Mouse (Mus musculus) MEL-GATA-1-ER (cell line): ENCODE results near the gene 4930404H24Rik.

Experiments used
- DNase-seq: peaks from one replicate; pipeline ENCODE4 v3.0.0-alpha.2; 2012; ENCODE audit warnings: low read depth; ENCODE audit errors: extremely low read depth

The 4930404H24Rik gene

DNA sequence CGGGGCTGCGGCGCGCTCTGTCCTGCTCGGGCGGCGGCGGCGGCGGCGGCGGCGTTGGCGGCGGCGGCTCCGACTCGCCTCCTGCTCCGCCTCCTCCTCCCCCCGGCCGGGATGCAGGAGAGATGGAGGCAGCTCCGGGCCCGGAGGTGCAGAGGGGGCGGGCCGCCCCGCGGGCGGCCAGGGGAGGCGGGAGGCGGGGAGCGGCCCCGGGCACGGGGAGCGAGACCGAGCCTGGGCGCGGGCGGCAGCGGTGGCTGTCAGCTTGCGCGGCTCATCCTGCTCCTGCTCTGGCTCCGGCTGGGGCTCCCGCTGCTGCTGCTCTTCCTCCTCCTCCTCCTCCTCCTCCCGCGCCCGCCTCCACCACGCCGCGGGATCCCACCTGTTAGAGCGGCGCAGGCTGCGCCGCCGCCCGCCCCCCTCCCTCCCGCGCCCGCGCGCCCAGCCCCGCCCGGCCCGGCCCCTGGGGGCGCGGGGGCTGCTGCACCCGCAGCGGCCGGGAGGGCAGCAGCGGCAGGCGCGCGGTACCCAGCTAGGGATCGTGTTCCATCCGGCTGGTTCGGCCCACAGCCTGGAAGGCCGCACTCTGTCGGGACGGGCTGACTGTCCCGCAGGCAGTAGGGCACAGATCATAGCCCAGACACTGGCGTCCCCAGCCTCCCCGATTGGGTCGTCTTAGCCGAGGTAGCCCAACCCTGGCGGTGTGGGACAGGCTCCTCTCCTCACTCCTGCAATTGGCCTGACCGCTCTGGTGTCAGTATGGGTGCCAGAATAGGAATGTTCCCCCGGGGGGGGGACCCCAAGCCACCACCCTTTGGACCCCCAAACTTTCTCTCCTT, 37.6 kb downstream of the 4930404H24Rik start, which contains the start of gene Nol4l:
Gene Nol4l, minus strand, starts transcription at position 41 of the 836 bp plus-strand sequence.
- no peak for DNase-seq

GRCm38 (mm10) chr2:153530948-153531347, 38.4 kb downstream of the 4930404H24Rik start:
- DNase-seq: no peak

DNA sequence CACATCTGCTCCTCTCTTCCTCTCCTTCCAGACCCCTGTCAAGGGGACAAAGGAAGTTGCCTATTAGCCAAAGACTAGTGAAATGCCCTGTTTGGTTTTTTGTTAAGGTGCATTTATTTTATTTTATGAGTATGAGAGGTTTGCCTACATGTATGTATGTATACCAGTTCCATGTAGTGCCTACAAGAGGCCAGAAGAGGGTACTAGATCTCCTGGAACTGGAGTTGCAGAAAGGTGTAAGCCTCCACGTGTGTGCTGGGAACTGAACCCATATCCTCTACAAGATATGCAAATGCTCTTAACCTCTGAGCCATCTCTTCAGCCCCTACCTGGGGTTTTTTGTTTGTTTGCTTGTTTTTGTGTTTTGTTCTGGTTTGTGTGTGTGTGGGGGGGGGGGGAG, 41.4 kb downstream of the 4930404H24Rik start:
- no peak for DNase-seq

DNA sequence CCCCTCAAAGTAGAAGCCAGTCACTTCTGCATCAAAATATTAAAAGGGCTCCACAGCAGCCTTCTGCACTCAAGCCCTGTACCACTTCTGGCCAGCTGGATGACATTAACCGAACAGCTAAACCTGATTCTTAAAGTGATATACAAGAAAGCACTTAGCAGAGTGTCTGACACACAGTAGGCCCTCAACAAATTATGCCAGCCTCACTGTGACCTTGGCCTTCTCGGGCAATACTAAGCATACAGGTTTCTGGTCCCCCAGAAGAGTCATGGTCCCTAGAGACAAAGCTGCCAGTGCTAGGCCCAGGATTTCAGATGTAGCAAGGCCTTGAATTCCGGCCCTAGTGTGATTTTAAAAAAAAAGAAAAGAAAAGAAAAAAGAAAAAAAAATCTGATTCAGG, 46.3 kb downstream of the 4930404H24Rik start:
- no peak for DNase-seq

- DNase-seq: no peak
These were observed 50.5 kb downstream of the 4930404H24Rik start for GRCm38 (mm10) chr2:153542936-153543668.
